Mouse (Mus musculus) embryonic facial prominence, embryonic 11.5 days (tissue): ENCODE data around the gene Neu4. TPM values are rescaled to one million over a fixed set of nuclear protein-coding genes. Genes with fewer than 3 reads are reported as not detected.

Source experiments
- ATAC-seq: fragments of 200-750 bp; cut with Nextera tagmentation; replicated peaks from 2 replicates; pipeline ENCODE4 v1.8.0; 2017; ENCODE audit warnings: low read depth; ENCODE audit not compliant: insufficient number of reproducible peaks, low FRiP score, low TSS enrichment
- DNase-seq: peaks from one replicate; pipeline ENCODE4 v3.0.0-alpha.2; 2015; ENCODE audit warnings: low spot score
- H3K27ac ChIP-seq: fragments of 300-500 bp; sonication (generic); replicated peaks from 2 replicates; pipeline ENCODE4 v1.5.1; 2014; ENCODE audit warnings: mild to moderate bottlenecking, low read depth, low read length, control low read depth
- H3K27me3 ChIP-seq: fragments of 300-500 bp; sonication (generic); 2 replicates; pipeline ENCODE4 v1.6.1; 2014; ENCODE audit warnings: mild to moderate bottlenecking, low read length, moderate library complexity, mixed read lengths; ENCODE audit not compliant: control insufficient read depth, insufficient read depth
- H3K36me3 ChIP-seq: fragments of 300-500 bp; sonication (generic); replicated peaks from 2 replicates; pipeline ENCODE4 v1.6.1; 2014; ENCODE audit warnings: low read depth, mild to moderate bottlenecking, low read length, moderate library complexity, mixed read lengths; ENCODE audit not compliant: control insufficient read depth, insufficient read depth
- H3K4me1 ChIP-seq: fragments of 300-500 bp; sonication (generic); 2 replicates; pipeline ENCODE4 v1.6.1; 2014; ENCODE audit warnings: low read length, mixed read lengths; ENCODE audit not compliant: control insufficient read depth, insufficient read depth
- H3K4me2 ChIP-seq: fragments of 300-500 bp; sonication (generic); 2 replicates; pipeline ENCODE4 v1.6.1; 2014; ENCODE audit warnings: low read depth, mild to moderate bottlenecking, control low read depth, low read length, moderate library complexity
- H3K4me3 ChIP-seq: fragments of 300-500 bp; sonication (generic); 2 replicates; pipeline ENCODE4 v1.5.1; 2014; ENCODE audit warnings: low read depth, low read length, control low read depth
- H3K9ac ChIP-seq: fragments of 300-500 bp; sonication (generic); replicated peaks from 2 replicates; pipeline ENCODE4 v1.6.1; 2014; ENCODE audit warnings: mild to moderate bottlenecking, control low read depth, low read length
- H3K9me3 ChIP-seq: fragments of 300-500 bp; sonication (generic); replicated peaks from 2 replicates; pipeline ENCODE4 v1.6.1; 2016; ENCODE audit warnings: mild to moderate bottlenecking, low read length, inconsistent platforms, mixed read lengths; ENCODE audit not compliant: control insufficient read depth
- whole genome bisulfite sequencing: fragments of 180-500 bp; shearing (Covaris S2); extraction: QIAGEN DNeasy Blood & Tissue Kit; methylation state at CpG from one replicate; pipeline ENCODE4 v1.1.7; 2014; 5-methylcytosine and 5-hydroxymethylcytosine counted together
- polyA plus RNA-seq: library from polyadenylated mRNA; unstranded; fragments of >200 nt; fragmentation: Nextera tagmentation; extraction: Ambion mirVana; gene quantifications from 2 replicates; pipeline ENCODE4 v1.2.1, GENCODE M21; 2014

The Neu4 gene
- polyA plus RNA-seq, 1 experiment from 2014 or later, result not detected

DNA sequence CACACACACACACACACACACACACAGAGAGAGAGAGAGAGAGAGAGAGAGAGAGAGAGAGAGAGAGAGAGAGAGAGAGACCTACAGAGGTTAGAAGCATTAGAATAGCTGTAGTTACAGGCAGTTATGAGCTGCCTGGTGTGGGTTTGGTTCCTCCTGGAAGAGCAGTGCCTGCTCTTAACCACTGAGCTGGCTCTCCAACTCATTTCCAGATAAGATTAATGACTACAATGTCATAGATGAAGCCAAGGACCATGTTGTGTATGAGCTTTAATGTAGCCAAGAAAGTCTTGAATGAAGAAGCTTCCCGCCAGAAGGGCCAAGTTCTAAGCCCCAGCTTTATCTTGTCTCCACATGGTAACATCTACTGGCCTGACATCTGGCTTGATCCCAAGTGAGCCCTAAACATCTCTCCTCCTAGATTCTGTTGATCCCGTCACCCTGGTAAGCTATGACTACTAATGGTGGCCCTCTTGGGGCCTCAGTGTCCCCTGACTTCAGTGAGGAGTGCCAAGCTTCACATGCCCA, 12.9 kb downstream of the Neu4 start:
- no peak for DNase-seq
- 90% methylated on average over 2 of the region's 2 CpGs for WGBS
- no peaks in the 10 kb centered on the region for H3K4me1 ChIP-seq
- H3K9ac ChIP-seq, result no peak overlapping the region
- no peak overlapping the region for H3K27ac ChIP-seq
- H3K27me3 ChIP-seq, result no peaks in the 10 kb centered on the region
- no peak overlapping the region for H3K4me3 ChIP-seq
- H3K9me3 ChIP-seq, result no peaks in the 10 kb centered on the region
- H3K36me3 ChIP-seq, result no peaks in the 10 kb centered on the region
- no peak for ATAC-seq
- H3K4me2 ChIP-seq, result no peak overlapping the region

GRCm38 (mm10) chr1:94034984-94035743, 14.9 kb downstream of the Neu4 start:
- Histone ChIP-seq H3K27ac (0 out of 2 replicates have a peak overlapping the region, but pooled peaks have one; percentile 25), H3K36me3 (no peaks in the 10 kb centered on the region), H3K27me3 (no peaks in the 10 kb centered on the region), H3K4me2 (peak overlapping the region; percentile 53), H3K9me3 (no peaks in the 10 kb centered on the region), H3K4me3 (peak overlapping the region; percentile 33), H3K9ac (peak overlapping the region; percentile 23), H3K4me1 (no peaks in the 10 kb centered on the region)
- peak; percentile 89 for DNase-seq
- WGBS, result under 1% methylated on average over 25 of the region's 25 CpGs
- ATAC-seq, result peak; percentile 87

DNA sequence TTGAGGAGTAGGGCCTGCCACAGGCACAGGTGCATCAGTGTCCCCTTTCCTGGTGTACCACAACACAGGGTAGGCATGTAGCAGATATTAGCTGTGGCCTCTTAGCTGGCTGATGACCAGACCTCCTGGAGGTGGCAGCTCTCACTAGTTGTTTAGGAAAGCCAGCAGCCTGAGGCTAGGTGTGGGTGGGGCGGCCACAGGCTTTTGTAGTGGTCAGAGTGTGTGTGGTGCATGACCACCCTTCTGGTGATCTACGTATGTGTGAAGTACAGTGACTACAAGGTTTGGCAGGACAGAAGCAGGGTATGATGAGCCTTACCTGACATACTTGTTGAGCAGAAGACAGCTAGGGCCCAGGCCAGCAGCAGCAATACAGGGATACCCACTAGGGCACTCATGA, 20.1 kb downstream of the Neu4 start:
- H3K27me3 ChIP-seq, result no peaks in the 10 kb centered on the region
- ATAC-seq (no peak), DNase-seq (no peak)
- H3K4me1 ChIP-seq, result no peaks in the 10 kb centered on the region
- 89% methylated on average over 2 of the region's 2 CpGs for WGBS
- no peak overlapping the region for H3K4me3 ChIP-seq
- H3K9ac ChIP-seq, result no peak overlapping the region
- H3K4me2 ChIP-seq, result no peak overlapping the region
- no peaks in the 10 kb centered on the region for H3K36me3 ChIP-seq
- H3K27ac ChIP-seq, result no peak overlapping the region
- H3K9me3 ChIP-seq, result no peaks in the 10 kb centered on the region

DNA sequence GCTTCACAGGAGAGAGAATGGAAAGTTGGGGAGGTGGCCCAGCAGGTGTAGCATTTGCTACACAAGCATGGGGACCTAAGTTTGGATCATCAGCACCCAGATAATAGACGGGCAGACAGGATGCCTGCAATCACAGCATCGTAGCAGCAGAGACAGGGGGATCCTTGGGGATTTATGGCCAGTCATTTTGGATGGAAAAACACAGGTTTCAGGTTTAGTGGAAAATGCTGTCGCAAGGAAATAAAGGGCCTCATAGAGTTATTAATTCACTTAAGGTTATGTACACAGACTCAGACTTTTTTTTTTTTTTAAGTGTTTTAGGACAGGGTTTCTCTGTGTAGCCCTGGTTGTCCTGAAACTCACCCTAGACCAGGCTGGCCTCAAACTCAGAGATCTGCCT, 25.3 kb downstream of the Neu4 start:
- Histone ChIP-seq H3K4me1 (no peaks in the 10 kb centered on the region), H3K4me3 (no peak overlapping the region), H3K9ac (no peak overlapping the region), H3K4me2 (no peak overlapping the region), H3K27me3 (no peaks in the 10 kb centered on the region), H3K36me3 (no peaks in the 10 kb centered on the region), H3K9me3 (no peaks in the 10 kb centered on the region), H3K27ac (no peak overlapping the region)
- ATAC-seq (no peak), DNase-seq (no peak)
- 69% methylated on average over 3 of the region's 3 CpGs for WGBS

- H3K27ac ChIP-seq, result no peak overlapping the region
- ATAC-seq, result no peak
- H3K36me3 ChIP-seq, result no peaks in the 10 kb centered on the region
- WGBS, result 80% methylated on average over 4 of the region's 4 CpGs
- H3K9me3 ChIP-seq, result no peaks in the 10 kb centered on the region
- no peaks in the 10 kb centered on the region for H3K4me1 ChIP-seq
- no peak overlapping the region for H3K9ac ChIP-seq
- DNase-seq, result no peak
- H3K4me2 ChIP-seq, result no peak overlapping the region
- H3K27me3 ChIP-seq, result no peaks in the 10 kb centered on the region
- no peak overlapping the region for H3K4me3 ChIP-seq
Observed at GRCm38 (mm10) chr1:94046544-94046943, 26.3 kb downstream of the Neu4 start.

DNA sequence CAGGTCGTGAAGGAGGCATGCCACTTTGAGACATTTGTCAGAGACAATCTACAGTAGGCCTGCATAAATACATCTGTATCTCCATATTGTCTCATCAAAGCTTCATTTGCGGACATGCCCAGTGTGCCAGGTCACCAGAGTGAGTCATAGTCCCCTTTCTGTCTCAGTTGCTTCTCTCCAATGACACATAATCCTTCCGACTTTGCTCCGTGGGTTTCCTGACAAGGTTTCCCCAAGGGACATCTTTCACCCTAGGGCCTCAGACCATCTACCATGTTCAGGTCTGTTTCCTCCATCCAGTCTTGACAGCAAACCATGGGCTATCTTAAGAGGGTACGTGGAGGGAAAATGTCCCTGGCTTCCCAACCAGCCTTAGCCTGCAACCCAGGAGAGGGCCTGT, 30.9 kb downstream of the Neu4 start:
- ATAC-seq, result no peak
- H3K9me3 ChIP-seq, result no peaks in the 10 kb centered on the region
- H3K4me3 ChIP-seq, result no peak overlapping the region
- H3K27me3 ChIP-seq, result no peaks in the 10 kb centered on the region
- H3K36me3 ChIP-seq, result no peaks in the 10 kb centered on the region
- WGBS, result 81% methylated on average over 5 of the region's 5 CpGs
- no peak overlapping the region for H3K4me2 ChIP-seq
- no peak overlapping the region for H3K9ac ChIP-seq
- no peaks in the 10 kb centered on the region for H3K4me1 ChIP-seq
- no peak overlapping the region for H3K27ac ChIP-seq
- no peak for DNase-seq

GRCm38 (mm10) chr1:94052373-94052772, 32.1 kb downstream of the Neu4 start, which contains the start of gene Pdcd1:
TSS of gene Pdcd1 (minus strand) at chr1:94052553.
- Histone ChIP-seq H3K36me3 (no peaks in the 10 kb centered on the region), H3K9ac (no peak within 1 kb of the TSS), H3K27ac (no peak within 1 kb of the TSS), H3K4me1 (no peaks in the 10 kb centered on the region), H3K4me3 (no peak within 1 kb of the TSS), H3K27me3 (no peaks in the 10 kb centered on the region), H3K4me2 (no peak within 1 kb of the TSS), H3K9me3 (no peaks in the 10 kb centered on the region)
- DNase-seq (no peak), ATAC-seq (no peak)
- 51% methylated on average over 6 of the region's 6 CpGs for WGBS

GRCm38 (mm10) chr1:94053530-94054216, 33.4 kb downstream of the Neu4 start:
- 70% methylated on average over 7 of the region's 7 CpGs for WGBS
- ATAC-seq (no peak), DNase-seq (no peak)
- H3K4me2 ChIP-seq, result no peak overlapping the region
- no peak overlapping the region for H3K4me3 ChIP-seq
- H3K9me3 ChIP-seq, result no peaks in the 10 kb centered on the region
- H3K27ac ChIP-seq, result no peak overlapping the region
- H3K27me3 ChIP-seq, result no peaks in the 10 kb centered on the region
- no peaks in the 10 kb centered on the region for H3K36me3 ChIP-seq
- H3K9ac ChIP-seq, result no peak overlapping the region
- H3K4me1 ChIP-seq, result no peaks in the 10 kb centered on the region
